Mouse (Mus musculus) urinary bladder, postnatal 4 days (tissue): ENCODE measurements around the gene Zfp688.
"Not testable (repeated sequence)": the region's sequence is repeated elsewhere in the genome, so short reads cannot be mapped to it uniquely, and the experiment has no call there.

ENCODE experiments used
- DNase-seq, 2 experiments: peaks; one replicate each; pipeline ENCODE4 v3.0.0; 2021 to 2022; ENCODE audit warnings: low spot score in 2 of 2

The Zfp688 gene

GRCm38 (mm10) chr7:127421388-127422191, at the start of gene Zfp688:
TSS of gene Zfp688 (minus strand) at chr7:127422068.
- peak; percentile 91 to 97 for DNase-seq

DNA sequence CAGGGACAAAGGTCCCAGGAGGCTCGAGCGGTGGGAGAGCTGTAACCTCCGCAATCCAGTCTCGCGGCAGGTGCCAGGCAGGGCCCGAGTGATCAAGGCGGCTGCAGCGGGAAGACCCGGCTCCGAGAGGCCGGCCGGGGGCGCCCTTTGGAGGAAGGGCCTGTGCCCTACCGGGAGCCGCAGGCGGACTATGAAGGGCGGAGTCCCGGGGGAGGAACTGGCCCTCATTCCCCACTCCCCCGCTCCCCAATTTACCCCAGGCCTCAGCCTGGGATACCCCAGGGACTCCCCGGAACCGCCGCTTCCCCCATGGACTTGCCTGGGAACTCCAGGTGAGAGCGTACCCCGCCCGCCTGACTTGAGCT, 49.8 kb upstream of the Zfp688 start:
- peak in 1 of 2 experiments; percentile 63 for DNase-seq

GRCm38 (mm10) chr7:127470743-127471645, 49.1 kb upstream of the Zfp688 start:
- peak; percentile 86 to 87 for DNase-seq

DNA sequence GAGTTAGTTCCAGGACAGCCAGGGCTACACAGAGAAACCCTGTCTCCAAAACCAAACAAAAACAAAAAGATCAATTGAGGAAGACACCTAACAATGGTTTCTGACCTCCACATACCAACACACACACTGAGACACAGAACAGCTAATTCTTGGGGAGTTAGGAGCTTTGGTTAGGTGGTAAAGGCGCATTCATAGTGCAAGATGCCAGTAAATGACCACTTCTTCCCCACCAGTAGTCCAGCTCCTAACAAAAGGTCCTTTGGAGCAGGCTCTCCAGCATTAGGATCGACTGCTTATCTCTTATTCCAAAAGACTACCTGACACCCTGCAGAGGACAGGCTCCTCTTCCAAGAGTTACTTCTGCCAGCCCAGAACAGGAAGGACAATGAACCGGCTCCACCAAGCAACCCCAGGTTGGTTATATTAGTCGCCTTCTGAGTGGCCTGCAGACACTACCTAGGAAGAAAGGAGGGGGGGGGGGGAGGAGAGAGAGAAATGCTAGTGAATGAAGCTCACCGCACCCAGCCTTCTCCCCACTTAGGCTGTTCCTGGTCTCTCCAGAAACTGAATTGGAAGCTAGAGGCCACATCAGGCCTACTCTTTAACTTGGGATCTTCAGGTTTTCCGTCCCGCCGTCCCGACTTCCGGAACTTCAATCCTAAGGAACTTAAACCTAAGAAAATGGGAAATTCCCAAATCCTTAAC, 48.3 kb upstream of the Zfp688 start:
- DNase-seq, result no peak

DNA sequence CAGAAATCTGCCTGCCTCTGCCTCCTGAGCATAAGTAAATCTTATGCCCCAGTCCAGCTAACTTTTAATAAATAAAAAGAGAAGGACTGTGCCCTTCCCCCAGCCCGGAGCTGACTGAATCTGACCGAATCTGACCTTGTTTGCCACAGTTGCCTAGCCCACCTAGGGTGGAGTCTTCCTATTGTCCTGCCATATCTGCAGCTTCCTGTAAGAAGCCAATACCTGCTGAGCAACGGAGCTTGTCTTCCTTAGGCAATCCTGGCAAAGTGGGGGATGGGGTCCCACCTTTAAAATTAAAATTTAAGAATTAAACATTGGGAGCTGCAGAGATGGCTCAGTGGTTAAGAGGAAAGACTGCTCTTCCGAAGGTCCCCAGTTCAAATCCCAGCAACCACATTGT, 44.7 kb upstream of the Zfp688 start:
- no peak for DNase-seq

- DNase-seq, result not testable (repeated sequence)
Observed at GRCm38 (mm10) chr7:127465670-127466069, 43.8 kb upstream of the Zfp688 start.

DNA sequence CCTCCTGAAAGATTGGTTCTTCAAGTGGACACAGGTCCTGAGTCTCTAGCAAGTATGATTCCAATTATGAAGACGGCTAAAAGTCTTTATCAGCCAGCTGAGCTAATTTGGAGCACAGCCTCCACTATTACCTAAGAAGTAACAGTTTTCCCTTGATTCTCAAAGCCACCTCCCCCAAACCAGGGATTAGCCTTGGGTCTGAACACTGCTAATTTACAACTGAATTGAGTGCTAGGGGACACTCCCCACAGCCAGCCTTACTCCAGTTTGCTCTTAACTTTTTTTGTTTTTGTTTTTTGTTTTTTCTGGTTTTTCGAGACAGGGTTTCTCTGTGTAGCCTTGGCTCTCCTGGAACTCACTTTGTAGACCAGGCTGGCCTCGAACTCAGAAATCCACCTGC, 43.3 kb upstream of the Zfp688 start:
- DNase-seq, result no peak

DNA sequence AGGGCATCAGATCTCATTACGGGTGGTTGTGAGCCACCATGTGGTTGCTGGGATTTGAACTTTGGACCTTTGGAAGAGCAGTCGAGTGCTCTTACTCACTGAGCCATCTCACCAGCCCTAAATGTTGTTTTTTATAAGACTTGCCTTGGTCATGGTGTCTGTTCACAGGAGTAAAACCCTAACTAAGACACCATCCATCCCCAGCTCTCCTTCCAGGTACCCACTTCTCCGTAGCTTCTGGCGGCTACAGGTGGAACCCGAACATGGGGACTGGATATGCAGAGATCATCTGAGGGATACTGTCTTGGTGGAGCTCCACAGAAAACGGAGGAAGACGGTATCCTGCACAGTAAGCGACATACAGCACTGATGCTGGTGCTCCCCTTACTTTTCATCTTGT, 37.4 kb upstream of the Zfp688 start, which contains the start of gene Prr14:
Prr14 (plus strand) TSS at position 301 of the 400 bp plus-strand sequence.
- DNase-seq, result not testable (repeated sequence)

- DNase-seq, result not testable (repeated sequence)
Observed at GRCm38 (mm10) chr7:127458371-127459122, 36.7 kb upstream of the Zfp688 start.

- DNase-seq, result no peak
Observed at GRCm38 (mm10) chr7:127454905-127455304, 33.0 kb upstream of the Zfp688 start.

DNA sequence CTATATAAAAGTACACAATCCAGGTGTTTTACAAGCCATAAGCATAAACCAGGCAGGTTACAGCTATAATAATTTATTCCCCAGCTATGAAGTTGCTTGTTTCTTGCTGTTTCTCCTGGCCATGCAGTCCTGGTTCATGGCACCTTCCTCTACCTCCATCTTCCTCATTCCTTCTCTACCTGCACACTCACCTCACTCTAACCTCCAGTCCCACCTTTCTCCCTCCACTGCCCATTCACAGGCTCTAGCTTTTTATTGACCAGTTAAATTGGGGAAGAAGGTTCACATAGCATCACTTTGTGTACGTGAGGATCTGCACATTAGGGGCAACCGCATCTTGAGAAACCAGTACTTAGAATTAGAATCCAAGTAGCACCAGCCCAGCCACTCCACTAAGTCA, 31.2 kb upstream of the Zfp688 start:
- no peak for DNase-seq

GRCm38 (mm10) chr7:127449966-127450365, 28.1 kb upstream of the Zfp688 start:
- DNase-seq, result no peak

DNA sequence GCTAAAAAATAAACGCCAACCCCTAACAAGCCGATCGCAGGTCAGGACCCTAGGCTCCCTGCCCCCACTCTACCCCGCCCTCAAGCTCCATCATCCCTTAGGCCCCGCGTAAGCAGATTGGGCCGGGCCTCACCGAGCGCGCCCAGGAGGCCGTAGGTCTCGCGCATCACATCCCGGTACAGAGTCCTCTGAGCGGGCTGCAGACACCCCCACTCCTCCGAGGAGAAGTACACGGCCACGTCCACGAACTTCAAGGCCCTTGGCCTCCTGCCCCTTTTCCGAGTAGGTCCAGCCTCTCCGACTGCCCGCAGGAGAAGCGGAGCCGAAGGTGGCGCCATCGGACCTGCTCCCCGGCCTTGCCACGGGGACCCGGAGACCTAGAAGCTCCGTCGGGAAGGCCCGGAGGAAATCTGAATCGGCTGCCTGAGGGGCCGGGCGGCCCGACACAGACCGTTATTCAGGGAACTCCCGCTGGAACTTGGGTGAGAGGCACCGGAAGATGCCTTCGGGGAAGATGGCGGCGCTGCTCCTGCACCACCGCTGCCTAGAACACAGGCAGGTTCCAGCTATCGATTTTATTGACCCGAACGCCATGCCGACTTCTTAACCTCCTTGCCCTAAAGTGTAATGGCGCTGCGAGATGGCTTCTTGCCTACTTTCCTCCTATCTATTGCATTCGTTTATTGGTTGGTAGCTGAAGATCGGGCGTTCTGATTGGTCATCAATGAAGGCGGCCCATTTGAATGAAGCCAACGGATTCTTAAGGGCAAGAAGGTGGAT, 26.8 kb upstream of the Zfp688 start, which contains the start of gene Zfp689:
Zfp689 (minus strand) TSS at position 638 of the 780 bp plus-strand sequence.
- peak; percentile 86 to 91 for DNase-seq

- no peak for DNase-seq
Observed at GRCm38 (mm10) chr7:127443976-127444375, 22.1 kb upstream of the Zfp688 start.

GRCm38 (mm10) chr7:127437724-127438123, 15.9 kb upstream of the Zfp688 start:
- no peak for DNase-seq

GRCm38 (mm10) chr7:127435206-127435605, 13.3 kb upstream of the Zfp688 start:
- DNase-seq, result no peak

- DNase-seq, result no peak
Observed at GRCm38 (mm10) chr7:127426354-127426753, 4.5 kb upstream of the Zfp688 start.

- no peak for DNase-seq
Observed at GRCm38 (mm10) chr7:127425911-127426310, 4.0 kb upstream of the Zfp688 start.

- DNase-seq, result no peak
Observed at GRCm38 (mm10) chr7:127425291-127425690, 3.4 kb upstream of the Zfp688 start.

DNA sequence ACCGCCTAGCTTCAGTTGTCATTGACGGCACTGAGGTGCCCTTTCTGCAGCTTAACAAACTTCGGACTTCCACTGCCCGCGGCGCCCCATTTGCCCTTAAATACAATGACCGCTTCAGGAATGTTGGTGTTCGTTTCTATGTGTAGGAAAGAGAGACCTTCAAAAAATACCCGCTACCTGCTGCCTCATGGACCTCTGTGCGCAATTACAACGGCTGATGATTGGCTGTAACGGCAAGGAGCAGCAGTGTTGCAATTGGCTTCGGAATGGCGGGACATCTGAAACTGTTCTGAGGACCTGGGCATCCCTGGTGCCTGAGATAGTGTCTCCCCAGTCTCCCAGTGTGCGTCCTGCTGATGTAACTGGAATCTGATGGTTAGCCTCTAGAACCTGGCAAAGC, 379 bp upstream of the Zfp688 start:
- no peak for DNase-seq
